ENCODE assay signal across 9 mouse cellular contexts in the genomic region with DNA sequence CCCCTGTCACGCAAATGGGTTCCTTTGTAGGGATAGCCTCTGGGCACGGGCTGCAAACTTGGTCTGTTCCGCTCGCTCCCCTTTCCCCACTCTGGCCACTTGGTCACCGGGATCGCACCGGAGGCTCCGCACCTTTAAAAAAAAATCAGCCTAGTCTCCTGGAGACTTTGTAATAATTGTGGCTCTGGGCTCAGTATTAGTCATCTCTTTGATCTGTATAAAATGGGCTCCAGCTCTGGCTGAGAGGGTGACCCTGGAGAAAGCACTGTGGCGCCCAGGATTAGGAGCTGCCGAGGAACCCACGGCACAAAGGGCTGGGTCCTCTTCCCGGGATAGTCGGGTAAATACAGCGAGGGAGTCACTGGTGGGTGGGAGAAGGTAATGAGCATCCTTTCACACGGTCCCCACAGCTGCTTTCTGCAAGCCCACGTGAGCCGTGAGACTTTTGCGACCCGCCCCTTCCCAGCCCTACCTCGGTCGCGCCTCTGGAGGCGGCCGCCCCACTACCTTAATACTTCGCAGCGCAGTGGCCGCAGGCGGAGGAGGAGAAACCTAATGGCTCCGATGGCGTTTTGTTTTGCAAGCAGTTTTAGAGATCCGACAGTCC. TPM values are rescaled to one million over a fixed set of nuclear protein-coding genes. Genes with fewer than 3 reads are reported as not detected.
DNase-seq lines count a peak whose midpoint lies in the region; ATAC-seq lines count a peak whose summit lies in the region.
"Had no signal": no experiment of that assay in that cellular context is flagged by ENCODE, and none has a peak within 500 bp of the region (broad histone marks: within the 10 kb centered on the region; RNA-seq: fewer than 3 reads in every experiment).

No protein-coding gene starts in this region.

- H3K4me3 ChIP-seq in embryonic facial prominence, embryonic 15.5 days (replicated peaks) = peak overlapping the region; percentile 53
- peak overlapping the region; percentile 37 for H3K4me3 ChIP-seq in hindbrain, embryonic 14.5 days (replicated peaks; ENCODE audit: low read length)
- H3K4me3 ChIP-seq in liver, embryonic 11.5 days (ENCODE audit: low read depth, low read length) = peak overlapping the region; percentile 58
- peak overlapping the region; percentile 14 for H3K4me3 ChIP-seq in midbrain, embryonic 16.5 days (ENCODE audit: low read depth, low read length)

- no peaks in the 10 kb centered on the region for H3K9me3 ChIP-seq in embryonic facial prominence, embryonic 15.5 days (replicated peaks)
- no peaks in the 10 kb centered on the region for H3K9me3 ChIP-seq in hindbrain, embryonic 14.5 days (ENCODE audit: control insufficient read depth, low read length)
- no peaks in the 10 kb centered on the region for H3K9me3 ChIP-seq in liver, embryonic 11.5 days (ENCODE audit: control insufficient read depth, low read length)
- H3K9me3 ChIP-seq in midbrain, embryonic 16.5 days (replicated peaks; ENCODE audit: control insufficient read depth, low read length, poor library complexity, severe bottlenecking) = no peaks in the 10 kb centered on the region

- peak overlapping the region; percentile 52 for H3K9ac ChIP-seq in embryonic facial prominence, embryonic 15.5 days
- no peak overlapping the region for H3K9ac ChIP-seq in hindbrain, embryonic 14.5 days
- H3K9ac ChIP-seq in liver, embryonic 11.5 days (ENCODE audit: low read depth, low read length) = peak overlapping the region; percentile 63; the same call in 1 of the 2 replicates
- H3K9ac ChIP-seq in midbrain, embryonic 16.5 days (ENCODE audit: low read depth, low read length) = no peak overlapping the region

- peaks cover 25% of the 10 kb centered on the region for H3K4me1 ChIP-seq in embryonic facial prominence, embryonic 15.5 days
- H3K4me1 ChIP-seq in hindbrain, embryonic 14.5 days (replicated peaks; ENCODE audit: control insufficient read depth, insufficient read depth, low read length) = peaks cover 18% of the 10 kb centered on the region; the same call in 1 of the 2 replicates
- no peaks in the 10 kb centered on the region for H3K4me1 ChIP-seq in liver, embryonic 11.5 days (replicated peaks; ENCODE audit: control insufficient read depth, insufficient read depth, low read length)
- H3K4me1 ChIP-seq in midbrain, embryonic 16.5 days (ENCODE audit: control insufficient read depth, insufficient read depth, low read length) = peaks cover 13% of the 10 kb centered on the region

- ATAC-seq in embryonic facial prominence, embryonic 15.5 days (ENCODE audit: insufficient number of reproducible peaks, low FRiP score, low TSS enrichment, low read depth) = 0 out of 2 replicates have a peak, but pooled peaks have one; percentile 35
- no peak for ATAC-seq in hindbrain, embryonic 14.5 days (ENCODE audit: low FRiP score)
- 0 out of 2 replicates have a peak, but pooled peaks have one; percentile 35 for ATAC-seq in liver, embryonic 11.5 days (replicated peaks; ENCODE audit: low FRiP score)
- peak; percentile 53; the same call in 1 of the 2 replicates for ATAC-seq in midbrain, embryonic 16.5 days
- ATAC-seq: Patski had no signal

- no peaks in the 10 kb centered on the region for H3K36me3 ChIP-seq in embryonic facial prominence, embryonic 15.5 days
- no peaks in the 10 kb centered on the region for H3K36me3 ChIP-seq in hindbrain, embryonic 14.5 days (replicated peaks; ENCODE audit: control insufficient read depth, insufficient read depth)
- H3K36me3 ChIP-seq in liver, embryonic 11.5 days (ENCODE audit: control insufficient read depth, insufficient read depth, low read length) = no peaks in the 10 kb centered on the region
- H3K36me3 ChIP-seq in midbrain, embryonic 16.5 days (ENCODE audit: control insufficient read depth, insufficient read depth, low read length) = no peaks in the 10 kb centered on the region

- peaks cover 44% of the 10 kb centered on the region for H3K27me3 ChIP-seq in embryonic facial prominence, embryonic 15.5 days
- peaks cover 98% of the 10 kb centered on the region for H3K27me3 ChIP-seq in hindbrain, embryonic 14.5 days (ENCODE audit: control insufficient read depth, insufficient read depth, low read length)
- H3K27me3 ChIP-seq in liver, embryonic 11.5 days (replicated peaks; ENCODE audit: control insufficient read depth, insufficient read depth, low read length) = peaks cover 40% of the 10 kb centered on the region
- peaks cover 53% of the 10 kb centered on the region for H3K27me3 ChIP-seq in midbrain, embryonic 16.5 days (ENCODE audit: control insufficient read depth, insufficient read depth, low read depth, low read length)

- DNase-seq in ovary, postnatal 36 days (ENCODE audit: low spot score) = peak; percentile 38
- DNase-seq in ovary, postnatal 10 days (ENCODE audit: low spot score) = no peak
- DNase-seq in hindbrain, embryonic 14.5 days (ENCODE audit: low spot score) = peak; percentile 33
- DNase-seq in liver, embryonic 11.5 days (ENCODE audit: low spot score) = peak; percentile 53
- no peak for DNase-seq in left cerebral cortex, adult 9 months (ENCODE audit: low spot score in 2 of 2)
- DNase-seq in layer of hippocampus, postnatal 10 days (ENCODE audit: low spot score in 2 of 2) = no peak

- H3K27ac ChIP-seq in embryonic facial prominence, embryonic 15.5 days (replicated peaks) = peak overlapping the region; percentile 85
- no peak overlapping the region for H3K27ac ChIP-seq in hindbrain, embryonic 14.5 days
- H3K27ac ChIP-seq in liver, embryonic 11.5 days (ENCODE audit: low read depth, low read length) = no peak overlapping the region
- H3K27ac ChIP-seq in midbrain, embryonic 16.5 days (ENCODE audit: low read length) = no peak overlapping the region

- under 1% methylated on average over 31 of the region's 31 CpGs for WGBS in embryonic facial prominence, embryonic 15.5 days
- WGBS in hindbrain, embryonic 14.5 days = under 1% methylated on average over 31 of the region's 31 CpGs
- 2% methylated on average over 31 of the region's 31 CpGs for WGBS in liver, embryonic 11.5 days
- WGBS in midbrain, embryonic 16.5 days = under 1% methylated on average over 31 of the region's 31 CpGs

- H3K4me2 ChIP-seq in embryonic facial prominence, embryonic 15.5 days (replicated peaks) = peak overlapping the region; percentile 78
- peak overlapping the region; percentile 72 for H3K4me2 ChIP-seq in hindbrain, embryonic 14.5 days (replicated peaks)
- peak overlapping the region; percentile 81 for H3K4me2 ChIP-seq in liver, embryonic 11.5 days
- peak overlapping the region; percentile 87 for H3K4me2 ChIP-seq in midbrain, embryonic 16.5 days (ENCODE audit: low read length)

RNA-seq across cellular contexts. Expression of gene Dsp, which starts 1.4 kb away (rescaled TPM):
- polyA plus RNA-seq in embryonic facial prominence, embryonic 15.5 days (2015; fragmentation: Nextera tagmentation; extraction: Ambion mirVana) = 48.5 and 57.2 TPM in 2 replicates
- polyA plus RNA-seq in hindbrain, embryonic 14.5 days (2014; fragmentation: Nextera tagmentation; extraction: Ambion mirVana) = 0.35 and 0.42 TPM in 2 replicates
- 5.4 and 5.5 TPM in 2 replicates for polyA plus RNA-seq in liver, embryonic 11.5 days (2014; fragmentation: Nextera tagmentation; extraction: Ambion mirVana)
- 0.11 and 0.14 TPM in 2 replicates for polyA plus RNA-seq in midbrain, embryonic 16.5 days (2015; fragmentation: Nextera tagmentation; extraction: Ambion mirVana)
- 1 to 10 TPM; 3.9 to 5.0 TPM for total RNA-seq in layer of hippocampus, postnatal 10 days (2021)

RNA-seq across cellular contexts. Expression of gene Snrnp48, which starts 52.2 kb away (rescaled TPM):
- 32.9 and 39.3 TPM in 2 replicates for polyA plus RNA-seq in embryonic facial prominence, embryonic 15.5 days (2015; fragmentation: Nextera tagmentation; extraction: Ambion mirVana)
- 21.2 and 26.0 TPM in 2 replicates for polyA plus RNA-seq in hindbrain, embryonic 14.5 days (2014; fragmentation: Nextera tagmentation; extraction: Ambion mirVana)
- polyA plus RNA-seq in liver, embryonic 11.5 days (2014; fragmentation: Nextera tagmentation; extraction: Ambion mirVana) = 32.5 and 40.1 TPM in 2 replicates
- 25.7 and 28.2 TPM in 2 replicates for polyA plus RNA-seq in midbrain, embryonic 16.5 days (2015; fragmentation: Nextera tagmentation; extraction: Ambion mirVana)
- total RNA-seq in layer of hippocampus, postnatal 10 days (2021) = 10 to 100 TPM; 23.5 to 25.8 TPM

Comparison
In these comparisons a context has a peak if more than half of its experiments do, and no peak if none do; other contexts are left out.
1. DNase-seq: peak in ovary, postnatal 36 days (single experiment), hindbrain, embryonic 14.5 days (single experiment) and liver, embryonic 11.5 days (single experiment); none in ovary, postnatal 10 days (single experiment), left cerebral cortex, adult 9 months (0 of 2) and layer of hippocampus, postnatal 10 days (0 of 2).
2. H3K9ac ChIP-seq: peak in embryonic facial prominence, embryonic 15.5 days (single experiment) and liver, embryonic 11.5 days (single experiment); none in hindbrain, embryonic 14.5 days (single experiment) and midbrain, embryonic 16.5 days (single experiment).
3. Peak in every context shown above with its lines, with median percentiles within 50 percentile points of each other: H3K4me2 ChIP-seq and H3K4me3 ChIP-seq.